Mouse (Mus musculus): Measurements from ENCODE around the gene Gm47841. TPM values are rescaled to one million over a fixed set of nuclear protein-coding genes. Genes with fewer than 3 reads are reported as not detected.

Gene Gm47841
- polyA plus RNA-seq, 1 experiment from 2014 or later, result not detected

GRCm38 (mm10) chr15:101068029-101068428, 20.8 kb upstream of the Gm47841 start:
- Histone ChIP-seq H3K36me3 (ENCODE audit: insufficient read depth, low read length) (no peaks in the 10 kb centered on the region), H3K4me1 (ENCODE audit: insufficient read depth, low read depth, low read length) (peaks cover 31% of the 10 kb centered on the region), H3K4me2 (replicated peaks; ENCODE audit: low read depth, low read length) (no peak overlapping the region), H3K9ac (replicated peaks; ENCODE audit: low read depth) (no peak overlapping the region), H3K9me3 (ENCODE audit: low read length) (no peaks in the 10 kb centered on the region), H3K27me3 (replicated peaks; ENCODE audit: insufficient read depth, low read length) (no peaks in the 10 kb centered on the region), H3K27ac (ENCODE audit: low read length) (peak overlapping the region; percentile 64; the same call in 1 of the 2 replicates), H3K4me3 (ENCODE audit: low read depth, low read length) (no peak overlapping the region)
- ATAC-seq (peak; percentile 74), DNase-seq (ENCODE audit: low spot score) (peak; percentile 78)
- TF ChIP-seq EP300 (IDR thresholded peaks at IDR 0.05), result peak; percentile 40; the same call in 1 of the 2 replicates
- no peak for TF ChIP-seq CTCF (IDR thresholded peaks at IDR 0.05)
- 54% methylated on average over 3 of the region's 3 CpGs for WGBS

DNA sequence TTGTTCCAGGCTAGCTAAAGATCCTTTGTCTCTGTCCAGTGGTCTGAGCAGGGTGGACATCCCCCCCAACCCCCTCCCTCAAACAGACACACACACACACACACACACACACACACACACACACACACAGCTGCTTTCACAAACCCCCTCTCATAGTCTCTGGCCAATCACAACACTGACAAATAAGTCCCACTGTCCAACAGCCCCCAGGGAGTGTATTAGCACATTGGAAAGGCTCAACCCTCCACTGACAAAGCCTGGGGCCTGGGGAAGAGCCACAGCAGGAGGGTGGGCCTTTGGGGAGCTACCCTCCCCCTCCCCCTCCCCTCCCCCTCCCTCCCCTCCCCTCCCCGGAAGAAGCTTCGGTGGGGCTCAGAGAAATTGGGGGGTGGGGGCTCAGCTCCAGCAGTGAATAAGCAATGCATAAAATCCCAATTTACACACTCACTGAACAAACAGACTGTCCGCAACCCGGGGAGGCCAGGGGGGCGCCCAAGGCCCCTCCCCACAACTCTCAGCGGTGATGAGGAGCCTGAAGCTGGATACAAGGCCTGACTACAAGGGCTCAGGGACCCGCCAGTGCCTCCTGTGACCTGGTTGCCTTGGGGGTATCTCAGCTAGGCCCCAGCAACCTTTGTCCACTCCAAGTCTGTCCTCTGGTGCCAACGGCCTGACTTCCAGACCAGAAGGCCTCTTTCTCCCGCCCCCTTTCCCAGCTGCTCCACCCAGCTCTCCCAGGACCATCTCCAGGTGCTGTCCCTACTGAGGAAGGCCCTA, 19.9 kb upstream of the Gm47841 start:
- ATAC-seq (no peak), DNase-seq (ENCODE audit: low spot score) (no peak)
- Histone ChIP-seq H3K4me2 (replicated peaks; ENCODE audit: low read depth, low read length) (no peak overlapping the region), H3K4me1 (ENCODE audit: insufficient read depth, low read depth, low read length) (peaks cover 25% of the 10 kb centered on the region), H3K9me3 (ENCODE audit: low read length) (no peaks in the 10 kb centered on the region), H3K27ac (ENCODE audit: low read length) (peak overlapping the region; percentile 60), H3K27me3 (replicated peaks; ENCODE audit: insufficient read depth, low read length) (no peaks in the 10 kb centered on the region), H3K36me3 (ENCODE audit: insufficient read depth, low read length) (no peaks in the 10 kb centered on the region), H3K9ac (replicated peaks; ENCODE audit: low read depth) (no peak overlapping the region), H3K4me3 (ENCODE audit: low read depth, low read length) (no peak overlapping the region)
- TF ChIP-seq CTCF (IDR thresholded peaks at IDR 0.05) (no peak), EP300 (IDR thresholded peaks at IDR 0.05) (no peak)
- 47% methylated on average over 8 of the region's 9 CpGs for WGBS

DNA sequence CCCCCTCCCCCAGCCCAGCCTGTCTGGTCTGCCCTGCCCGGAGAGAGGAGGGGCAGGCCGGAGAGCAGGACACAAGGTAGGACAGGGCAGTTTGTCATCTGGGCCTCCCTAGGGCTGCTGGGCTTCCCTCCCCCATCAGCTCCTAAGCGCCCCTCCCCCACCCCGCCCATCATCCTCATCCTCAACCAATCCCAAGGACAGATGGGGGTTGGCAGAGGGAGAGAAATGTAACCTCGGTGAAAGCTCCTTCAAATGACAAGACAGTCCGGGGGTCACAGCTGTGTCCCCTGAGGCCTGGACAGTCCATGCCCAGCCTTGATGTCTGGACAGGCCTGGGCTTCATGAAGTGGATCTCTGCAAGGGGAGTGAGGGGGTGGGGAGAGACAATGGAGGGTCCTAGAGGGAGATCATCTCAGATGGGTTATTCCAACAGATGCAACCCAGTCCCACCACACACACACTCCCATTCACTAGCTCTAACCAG, 19.2 kb upstream of the Gm47841 start:
- no peak for ATAC-seq
- H3K4me1 ChIP-seq (ENCODE audit: insufficient read depth, low read depth, low read length), result peaks cover 19% of the 10 kb centered on the region
- H3K27ac ChIP-seq (ENCODE audit: low read length), result no peak overlapping the region
- H3K9ac ChIP-seq (replicated peaks; ENCODE audit: low read depth), result no peak overlapping the region
- H3K4me2 ChIP-seq (replicated peaks; ENCODE audit: low read depth, low read length), result no peak overlapping the region
- TF ChIP-seq EP300 (IDR thresholded peaks at IDR 0.05), result no peak
- TF ChIP-seq CTCF (IDR thresholded peaks at IDR 0.05), result no peak
- no peak overlapping the region for H3K4me3 ChIP-seq (ENCODE audit: low read depth, low read length)
- DNase-seq (ENCODE audit: low spot score), result no peak
- 48% methylated on average over 6 of the region's 6 CpGs for WGBS
- no peaks in the 10 kb centered on the region for H3K27me3 ChIP-seq (replicated peaks; ENCODE audit: insufficient read depth, low read length)
- H3K36me3 ChIP-seq (ENCODE audit: insufficient read depth, low read length), result no peaks in the 10 kb centered on the region
- no peaks in the 10 kb centered on the region for H3K9me3 ChIP-seq (ENCODE audit: low read length)

DNA sequence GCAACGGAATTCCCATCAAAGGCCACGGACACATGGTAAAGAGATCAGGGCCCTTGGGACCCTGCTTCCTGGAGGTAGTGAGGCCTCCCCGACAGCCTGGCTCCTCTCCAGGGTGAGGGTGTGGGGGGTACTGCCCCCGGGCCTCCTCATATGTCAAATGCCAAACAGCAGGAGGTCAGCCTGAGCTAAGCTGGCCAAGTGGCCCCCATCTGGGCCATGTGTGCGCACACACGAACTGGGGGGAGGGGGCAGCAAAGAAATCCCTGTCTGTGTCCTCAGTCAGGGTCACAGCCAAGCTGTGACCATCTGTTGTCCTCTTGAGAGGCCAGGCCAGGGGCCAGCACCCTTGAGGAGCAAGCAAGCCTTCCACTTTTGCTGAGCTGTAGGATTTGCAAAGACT, 17.9 kb upstream of the Gm47841 start:
- peak; percentile 63 for DNase-seq (ENCODE audit: low spot score)
- 33% methylated on average over 6 of the region's 6 CpGs for WGBS

DNA sequence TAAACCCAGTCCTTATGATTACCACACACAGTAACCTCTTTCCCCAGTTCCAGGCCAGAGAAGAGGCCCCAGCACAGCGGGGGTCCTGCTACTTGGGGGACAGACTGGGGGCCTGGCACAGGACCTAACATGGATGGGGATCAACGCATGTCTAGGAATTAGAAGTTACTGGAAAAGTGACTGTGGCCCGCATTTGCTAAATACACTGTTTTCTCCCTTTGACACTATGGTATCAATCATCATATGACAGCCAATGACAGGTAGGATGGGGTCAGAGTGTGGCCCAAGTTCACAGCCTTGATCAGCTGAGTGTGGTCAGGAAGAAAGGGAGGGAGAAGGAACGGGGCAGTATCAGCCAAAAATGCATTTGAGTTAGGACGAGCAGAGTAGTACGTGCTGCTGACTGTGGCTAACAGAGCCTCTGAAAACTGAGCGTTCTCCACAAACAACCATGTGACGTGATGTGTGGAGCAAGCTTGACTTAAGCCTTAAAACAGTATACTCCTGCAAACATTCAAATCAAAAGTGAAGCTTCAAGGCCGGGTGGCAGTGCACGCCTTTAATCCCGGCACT, 13.2 kb upstream of the Gm47841 start:
- ATAC-seq, result no peak
- Histone ChIP-seq H3K9ac (replicated peaks; ENCODE audit: low read depth) (no peak overlapping the region), H3K4me3 (ENCODE audit: low read depth, low read length) (no peak overlapping the region)

More for the DNA sequence above, 17.9 kb upstream of the Gm47841 start:
- H3K4me1 ChIP-seq (ENCODE audit: insufficient read depth, low read depth, low read length), result peaks cover 14% of the 10 kb centered on the region; the same call in 1 of the 2 replicates
- H3K4me3 ChIP-seq (ENCODE audit: low read depth, low read length), result no peak overlapping the region
- H3K4me2 ChIP-seq (replicated peaks; ENCODE audit: low read depth, low read length), result no peak overlapping the region
- no peaks in the 10 kb centered on the region for H3K27me3 ChIP-seq (replicated peaks; ENCODE audit: insufficient read depth, low read length)
- ATAC-seq, result peak; percentile 53
- no peaks in the 10 kb centered on the region for H3K36me3 ChIP-seq (ENCODE audit: insufficient read depth, low read length)
- no peaks in the 10 kb centered on the region for H3K9me3 ChIP-seq (ENCODE audit: low read length)
- H3K9ac ChIP-seq (replicated peaks; ENCODE audit: low read depth), result no peak overlapping the region
- H3K27ac ChIP-seq (ENCODE audit: low read length), result no peak overlapping the region
- TF ChIP-seq CTCF (IDR thresholded peaks at IDR 0.05) (no peak), EP300 (IDR thresholded peaks at IDR 0.05) (no peak)

GRCm38 (mm10) chr15:101059570-101060279, 12.5 kb upstream of the Gm47841 start:
- Histone ChIP-seq H3K27ac (ENCODE audit: low read length) (no peak overlapping the region), H3K9me3 (ENCODE audit: low read length) (no peaks in the 10 kb centered on the region), H3K4me2 (replicated peaks; ENCODE audit: low read depth, low read length) (no peak overlapping the region), H3K4me1 (ENCODE audit: insufficient read depth, low read depth, low read length) (no peaks in the 10 kb centered on the region), H3K9ac (replicated peaks; ENCODE audit: low read depth) (no peak overlapping the region), H3K27me3 (replicated peaks; ENCODE audit: insufficient read depth, low read length) (0 out of 2 replicates have a peak, but pooled peaks cover under 1% of the 10 kb centered on the region), H3K36me3 (ENCODE audit: insufficient read depth, low read length) (no peaks in the 10 kb centered on the region), H3K4me3 (ENCODE audit: low read depth, low read length) (no peak overlapping the region)
- ATAC-seq, result no peak
- no peak for DNase-seq (ENCODE audit: low spot score)
- WGBS, result 59% methylated on average over 9 of the region's 9 CpGs
- TF ChIP-seq CTCF (IDR thresholded peaks at IDR 0.05), result no peak
- no peak for TF ChIP-seq EP300 (IDR thresholded peaks at IDR 0.05)

More for the DNA sequence above, 13.2 kb upstream of the Gm47841 start:
- H3K27me3 ChIP-seq (replicated peaks; ENCODE audit: insufficient read depth, low read length), result no peaks in the 10 kb centered on the region
- TF ChIP-seq CTCF (IDR thresholded peaks at IDR 0.05), result no peak
- no peak for TF ChIP-seq EP300 (IDR thresholded peaks at IDR 0.05)
- no peak for DNase-seq (ENCODE audit: low spot score)
- H3K4me2 ChIP-seq (replicated peaks; ENCODE audit: low read depth, low read length), result no peak overlapping the region
- peaks cover 5% of the 10 kb centered on the region; the same call in 1 of the 2 replicates for H3K4me1 ChIP-seq (ENCODE audit: insufficient read depth, low read depth, low read length)
- WGBS, result 73% methylated on average over 11 of the region's 11 CpGs
- H3K27ac ChIP-seq (ENCODE audit: low read length), result no peak overlapping the region
- H3K9me3 ChIP-seq (ENCODE audit: low read length), result no peaks in the 10 kb centered on the region
- no peaks in the 10 kb centered on the region for H3K36me3 ChIP-seq (ENCODE audit: insufficient read depth, low read length)
